Mouse (Mus musculus): Measurements from ENCODE around the gene Sema4d. TPM values are rescaled to one million over a fixed set of nuclear protein-coding genes. Genes with fewer than 3 reads are reported as not detected.

The Sema4d gene
- total and polyA plus RNA-seq, 3 experiments, result 6.9 to 20.3 TPM; not detected in 1

- Histone ChIP-seq H3K27ac (ENCODE audit: control insufficient read depth, low read depth, low read length) (no peak overlapping the region), H3K4me3 (ENCODE audit: control insufficient read depth in 1 of 2, insufficient read depth in 1 of 2, low read depth in 2 of 2, low read length in 2 of 2) (no peak overlapping the region), H3K79me2 (ENCODE audit: control insufficient read depth, insufficient read depth, low read length, poor library complexity) (peaks cover 13% of the 10 kb centered on the region), H3K27me3 (ENCODE audit: control insufficient read depth in 1 of 2, insufficient read depth in 2 of 2, low read length in 2 of 2) (no peaks in the 10 kb centered on the region), H3K4me1 (ENCODE audit: control insufficient read depth in 1 of 2, insufficient read depth in 2 of 2, low read length in 2 of 2) (peaks cover 2 to 3% of the 10 kb centered on the region in 2 experiments), H3K9me3 (replicated peaks; ENCODE audit: insufficient read depth, low read length) (no peaks in the 10 kb centered on the region), H3K9ac (ENCODE audit: control insufficient read depth, low read depth, low read length, poor library complexity, severe bottlenecking) (no peak overlapping the region), H3K36me3 (ENCODE audit: control insufficient read depth in 1 of 2, insufficient read depth in 2 of 2, low read length in 2 of 2) (peaks cover 3 to 9% of the 10 kb centered on the region in 2 experiments; a peak in 3 of 4 replicates)
- DNase-seq (ENCODE audit: low read depth, low spot score), result no peak
- TF ChIP-seq CTCF (IDR thresholded peaks at IDR 0.05 in 2 of 3, conservative IDR thresholded peaks at IDR 0.05 in 1 of 3; ENCODE audit: control insufficient read depth in 1 of 3, insufficient read depth in 1 of 3, low read depth in 2 of 3, low read length in 3 of 3, poor library complexity in 1 of 3, severe bottlenecking in 1 of 3), result no peak
- TF ChIP-seq POLR2A (IDR thresholded peaks at IDR 0.05; ENCODE audit: control insufficient read depth in 1 of 2, insufficient read depth in 1 of 2, low read depth in 1 of 2, low read length in 2 of 2, poor library complexity in 1 of 2), result no peak
- peak; percentile 85 for TF ChIP-seq ZNF384 (IDR thresholded peaks at IDR 0.05; ENCODE audit: low read depth, low read length)
- no peak for TF ChIP-seq MXI1 (IDR thresholded peaks at IDR 0.05; ENCODE audit: low read depth, low read length)
These were observed 152.1 kb downstream of the Sema4d start for GRCm38 (mm10) chr13:51641424-51641823.

- Histone ChIP-seq H3K4me3 (ENCODE audit: control insufficient read depth in 1 of 2, insufficient read depth in 1 of 2, low read depth in 2 of 2, low read length in 2 of 2) (no peak overlapping the region), H3K4me1 (ENCODE audit: control insufficient read depth in 1 of 2, insufficient read depth in 2 of 2, low read length in 2 of 2) (peaks cover 2 to 3% of the 10 kb centered on the region in 2 experiments), H3K9ac (ENCODE audit: control insufficient read depth, low read depth, low read length, poor library complexity, severe bottlenecking) (no peak overlapping the region), H3K79me2 (ENCODE audit: control insufficient read depth, insufficient read depth, low read length, poor library complexity) (no peaks in the 10 kb centered on the region), H3K27me3 (ENCODE audit: control insufficient read depth in 1 of 2, insufficient read depth in 2 of 2, low read length in 2 of 2) (no peaks in the 10 kb centered on the region), H3K9me3 (replicated peaks; ENCODE audit: insufficient read depth, low read length) (no peaks in the 10 kb centered on the region), H3K36me3 (ENCODE audit: control insufficient read depth in 1 of 2, insufficient read depth in 2 of 2, low read length in 2 of 2) (peaks cover 0 to 9% of the 10 kb centered on the region in 2 experiments; a peak in 2 of 4 replicates), H3K27ac (ENCODE audit: control insufficient read depth, low read depth, low read length) (no peak overlapping the region)
- peak; percentile 58 for DNase-seq (ENCODE audit: low read depth, low spot score)
- TF ChIP-seq RAD21 (IDR thresholded peaks at IDR 0.05; ENCODE audit: low read depth, low read length) (0 out of 2 replicates have a peak, but pooled peaks have one; percentile 8), ZNF384 (IDR thresholded peaks at IDR 0.05; ENCODE audit: low read depth, low read length) (no peak), BHLHE40 (IDR thresholded peaks at IDR 0.05; ENCODE audit: borderline replicate concordance, low read depth, low read length) (no peak), SIN3A (IDR thresholded peaks at IDR 0.05; ENCODE audit: low read length) (no peak), ZC3H11A (IDR thresholded peaks at IDR 0.05; ENCODE audit: low read depth, low read length) (no peak), GABPA (IDR thresholded peaks at IDR 0.05; ENCODE audit: low read depth, low read length) (no peak), UBTF (IDR thresholded peaks at IDR 0.05; ENCODE audit: borderline replicate concordance, insufficient read depth, low read depth, low read length) (no peak), CTCF (IDR thresholded peaks at IDR 0.05 in 2 of 3, conservative IDR thresholded peaks at IDR 0.05 in 1 of 3; ENCODE audit: control insufficient read depth in 1 of 3, insufficient read depth in 1 of 3, low read depth in 2 of 3, low read length in 3 of 3, poor library complexity in 1 of 3, severe bottlenecking in 1 of 3) (peak in 2 of 3 experiments; percentile 33 to 49; a peak in 3 of 6 replicates), HCFC1 (IDR thresholded peaks at IDR 0.05; ENCODE audit: low read depth, low read length) (no peak), ELF1 (IDR thresholded peaks at IDR 0.05; ENCODE audit: low read depth, low read length) (no peak), TCF12 (IDR thresholded peaks at IDR 0.05; ENCODE audit: low read depth, low read length) (no peak)
These were observed 154.6 kb downstream of the Sema4d start for GRCm38 (mm10) chr13:51638958-51639357.

Other genes starting within 250 kb of the Sema4d start
- gene Shc3, start 224.3 kb downstream of the Sema4d start, total RNA-seq (2012; rRNA removed), result not detected in 2 replicates
- not detected for gene Shc3, start 224.3 kb downstream of the Sema4d start, polyA plus RNA-seq (2012; ENCODE audit: insufficient read depth in 1 of 2, insufficient read length in 2 of 2, low read depth in 1 of 2, low replicate concordance in 2 of 2, missing spikeins in 1 of 2)
- 297 and 388 TPM in 2 replicates for gene Cks2, start 148.5 kb downstream of the Sema4d start, total RNA-seq (2012; rRNA removed)
- gene Cks2, start 148.5 kb downstream of the Sema4d start, polyA plus RNA-seq (2012; ENCODE audit: insufficient read depth in 1 of 2, insufficient read length in 2 of 2, low read depth in 1 of 2, low replicate concordance in 2 of 2, missing spikeins in 1 of 2), result 100 to 1,000 TPM; 243 to 846 TPM
- gene Secisbp2, start 142.1 kb downstream of the Sema4d start, total RNA-seq (2012; rRNA removed), result 23.4 and 26.0 TPM in 2 replicates
- 10 to 100 TPM; 28.5 to 76.4 TPM for gene Secisbp2, start 142.1 kb downstream of the Sema4d start, polyA plus RNA-seq (2012; ENCODE audit: insufficient read depth in 1 of 2, insufficient read length in 2 of 2, low read depth in 1 of 2, low replicate concordance in 2 of 2, missing spikeins in 1 of 2)
- 7.2 and 9.2 TPM in 2 replicates for gene Gadd45g, start 52.9 kb upstream of the Sema4d start, total RNA-seq (2012; rRNA removed)
- 10 to 100 TPM in 1 of 2 experiments, not detected in 1; 11.0 TPM for gene Gadd45g, start 52.9 kb upstream of the Sema4d start, polyA plus RNA-seq (2012; ENCODE audit: insufficient read depth in 1 of 2, insufficient read length in 2 of 2, low read depth in 1 of 2, low replicate concordance in 2 of 2, missing spikeins in 1 of 2)